Mouse (Mus musculus) embryo, embryonic 10.5 days (tissue): ENCODE measurements around the gene Rbfox3.

ENCODE experiments used
- DNase-seq: peaks from one replicate; pipeline ENCODE4 v3.0.0-alpha.2; 2015; ENCODE audit warnings: low spot score

Gene Rbfox3

GRCm38 (mm10) chr11:118881786-118882495 lies 29.5 kb downstream of the Rbfox3 start:
- no peak for DNase-seq

GRCm38 (mm10) chr11:118879466-118880150 lies 31.8 kb downstream of the Rbfox3 start:
- no peak for DNase-seq

- no peak for DNase-seq
These were observed 32.7 kb downstream of the Rbfox3 start for GRCm38 (mm10) chr11:118878605-118879245.

GRCm38 (mm10) chr11:118875243-118875897 lies 36.0 kb downstream of the Rbfox3 start:
- no peak for DNase-seq

- DNase-seq = no peak
These were observed 36.8 kb downstream of the Rbfox3 start for GRCm38 (mm10) chr11:118874487-118875095.

- no peak for DNase-seq
These were observed 37.4 kb downstream of the Rbfox3 start for GRCm38 (mm10) chr11:118874022-118874421.

GRCm38 (mm10) chr11:118871527-118871926 lies 39.9 kb downstream of the Rbfox3 start:
- DNase-seq = no peak

GRCm38 (mm10) chr11:118863360-118863759 lies 48.0 kb downstream of the Rbfox3 start:
- no peak for DNase-seq

GRCm38 (mm10) chr11:118861801-118862431 lies 49.5 kb downstream of the Rbfox3 start:
- DNase-seq = no peak

GRCm38 (mm10) chr11:118861246-118861645 lies 50.2 kb downstream of the Rbfox3 start:
- no peak for DNase-seq

- DNase-seq = no peak
These were observed 50.6 kb downstream of the Rbfox3 start for GRCm38 (mm10) chr11:118860812-118861211.

GRCm38 (mm10) chr11:118859839-118860238 lies 51.6 kb downstream of the Rbfox3 start:
- no peak for DNase-seq

- no peak for DNase-seq
These were observed 53.1 kb downstream of the Rbfox3 start for GRCm38 (mm10) chr11:118858305-118858704.

GRCm38 (mm10) chr11:118851391-118851790 lies 60.0 kb downstream of the Rbfox3 start:
- DNase-seq = no peak

- DNase-seq = no peak
These were observed 63.4 kb downstream of the Rbfox3 start for GRCm38 (mm10) chr11:118847986-118848385.

- no peak for DNase-seq
These were observed 70.4 kb downstream of the Rbfox3 start for GRCm38 (mm10) chr11:118840992-118841391.

- peak; percentile 5 for DNase-seq
These were observed 73.2 kb downstream of the Rbfox3 start for GRCm38 (mm10) chr11:118838167-118838566.

GRCm38 (mm10) chr11:118836889-118837288 lies 74.5 kb downstream of the Rbfox3 start:
- no peak for DNase-seq

GRCm38 (mm10) chr11:118832793-118833481 lies 78.5 kb downstream of the Rbfox3 start:
- DNase-seq = no peak

GRCm38 (mm10) chr11:118831730-118832129 lies 79.7 kb downstream of the Rbfox3 start:
- DNase-seq = no peak
